Mouse (Mus musculus) v-Abl transformed pro-B cells (cell line): ENCODE measurements around the gene Chmp5.

Source experiments
- in situ Hi-C, 2 experiments: fragments of 400-800 bp; cut with MboI; formaldehyde crosslinking; loops; one replicate each; pipeline ENCODE4 v1.15.1; 2025; ENCODE audit not compliant: unreplicated experiment in 2 of 2

Gene Chmp5

GRCm38 (mm10) chr4:40936175-40936839 lies 11.9 kb upstream of the Chmp5 start:
- in situ Hi-C loops = loop anchor here in 1 of 2 experiments (25.0 kb wide), 1 partner anchor 799 kb away; the partner anchor contains the start of gene Aco1

- in situ Hi-C loops = loop anchor here in 1 of 2 experiments (25.0 kb wide), 1 partner anchor 801 kb away; the partner anchor contains the start of gene Aco1
Measured at GRCm38 (mm10) chr4:40938793-40939192, 9.4 kb upstream of the Chmp5 start.

GRCm38 (mm10) chr4:40943651-40944050 lies 4.6 kb upstream of the Chmp5 start:
- in situ Hi-C loops = loop anchor here in 1 of 2 experiments (25.0 kb wide), 1 partner anchor 806 kb away; the partner anchor contains the start of gene Aco1

- in situ Hi-C loops = loop anchor here in 1 of 2 experiments (25.0 kb wide), 1 partner anchor 809 kb away; the partner anchor contains the start of gene Aco1
Measured at GRCm38 (mm10) chr4:40946516-40947121, 1.6 kb upstream of the Chmp5 start.

GRCm38 (mm10) chr4:40947565-40948159 lies 545 bp upstream of the Chmp5 start:
- in situ Hi-C loops = loop anchor here in 1 of 2 experiments (25.0 kb wide), 1 partner anchor 810 kb away; the partner anchor contains the start of gene Aco1

- in situ Hi-C loops = loop anchor here in 1 of 2 experiments (25.0 kb wide), 1 partner anchor 691 kb away; the partner anchor contains the start of genes Smim27 and Topors
Measured at GRCm38 (mm10) chr4:40953521-40953920, 5.3 kb downstream of the Chmp5 start.

GRCm38 (mm10) chr4:40955942-40956341 lies 7.7 kb downstream of the Chmp5 start:
- in situ Hi-C loops = loop anchor here in 1 of 2 experiments (25.0 kb wide), 1 partner anchor 694 kb away; the partner anchor contains the start of genes Smim27 and Topors

GRCm38 (mm10) chr4:40963536-40963935 lies 15.3 kb downstream of the Chmp5 start:
- in situ Hi-C loops = loop anchor here in 1 of 2 experiments (25.0 kb wide), 1 partner anchor 701 kb away; the partner anchor contains the start of genes Smim27 and Topors

- in situ Hi-C loops = loop anchor here in 1 of 2 experiments (25.0 kb wide), 1 partner anchor 707 kb away; the partner anchor contains the start of genes Smim27 and Topors
Measured at GRCm38 (mm10) chr4:40969161-40969560, 21.0 kb downstream of the Chmp5 start.

- in situ Hi-C loops = loop anchor here in 1 of 2 experiments (25.0 kb wide), 1 partner anchor 708 kb away; the partner anchor contains the start of genes Smim27 and Topors
Measured at GRCm38 (mm10) chr4:40969781-40970591, 21.8 kb downstream of the Chmp5 start.

- in situ Hi-C loops = loop anchor here in 1 of 2 experiments (25.0 kb wide), 1 partner anchor 708 kb away; the partner anchor contains the start of genes Smim27 and Topors
Measured at GRCm38 (mm10) chr4:40970592-40970841, 22.3 kb downstream of the Chmp5 start.

GRCm38 (mm10) chr4:40970842-40971701 lies 22.9 kb downstream of the Chmp5 start, which contains the start of gene Nfx1:
Nfx1 (plus strand) TSS chr4:40970906.
- in situ Hi-C loops = loop anchor here in 1 of 2 experiments (25.0 kb wide), 1 partner anchor 709 kb away; the partner anchor contains the start of genes Smim27 and Topors

- in situ Hi-C loops = loop anchor here in 1 of 2 experiments (25.0 kb wide), 1 partner anchor 709 kb away; the partner anchor contains the start of genes Smim27 and Topors
Measured at GRCm38 (mm10) chr4:40971744-40972143, 23.5 kb downstream of the Chmp5 start.

- in situ Hi-C loops = loop anchor here in 1 of 2 experiments (25.0 kb wide), 1 partner anchor 712 kb away; the partner anchor contains the start of genes Smim27 and Topors
Measured at GRCm38 (mm10) chr4:40974011-40974410, 25.8 kb downstream of the Chmp5 start.

- in situ Hi-C loops = no loop called here
Measured at GRCm38 (mm10) chr4:40975678-40976077, 27.5 kb downstream of the Chmp5 start.

- in situ Hi-C loops = no loop called here
Measured at GRCm38 (mm10) chr4:40976651-40977050, 28.4 kb downstream of the Chmp5 start.

GRCm38 (mm10) chr4:40979430-40979829 lies 31.2 kb downstream of the Chmp5 start:
- in situ Hi-C loops = no loop called here

- in situ Hi-C loops = no loop called here
Measured at GRCm38 (mm10) chr4:40982486-40982885, 34.3 kb downstream of the Chmp5 start.

- in situ Hi-C loops = no loop called here
Measured at GRCm38 (mm10) chr4:40983686-40984085, 35.5 kb downstream of the Chmp5 start.
